ENCODE assay signal across 23 mouse cellular contexts in genomic region chr11:67002911-67003310, GRCm38 (mm10). TPM values are rescaled to one million over a fixed set of nuclear protein-coding genes. Genes with fewer than 3 reads are reported as not detected.
DNase-seq lines count a peak whose midpoint lies in the region; ATAC-seq and TF ChIP-seq lines count a peak whose summit lies in the region.
"Had no signal": no experiment of that assay in that cellular context is flagged by ENCODE, and none has a peak within 500 bp of the region (broad histone marks: within the 10 kb centered on the region; RNA-seq: fewer than 3 reads in every experiment).

No protein-coding gene starts in this region.

- WGBS in forebrain, embryonic 14.5 days: 33% methylated on average over 2 of the region's 2 CpGs
- 72% methylated on average over 2 of the region's 2 CpGs for WGBS in forebrain, embryonic 11.5 days

- DNase-seq in forebrain, embryonic 14.5 days (ENCODE audit: low spot score): peak; percentile 65
- no peak for DNase-seq in forebrain, embryonic 11.5 days (ENCODE audit: low spot score)
- DNase-seq in left cerebral cortex, postnatal 4 days: peak; percentile 70
- no peak for DNase-seq in left cerebral cortex, adult 11 months (ENCODE audit: low spot score)
- peak; percentile 75 for DNase-seq in MEL-GATA-1-ER (ENCODE audit: extremely low read depth, low read depth)
- DNase-seq in gastrocnemius, adult 2 months: no peak
- DNase-seq: adrenal gland, postnatal 10 days; cerebellum, adult 11-12 months; gastrocnemius, postnatal 14 days; heart, adult 2 months; kidney, adult 8-10 months had no signal

- H3K4me1 ChIP-seq in forebrain, embryonic 14.5 days (ENCODE audit: control insufficient read depth, insufficient read depth, low read length): peaks cover 20% of the 10 kb centered on the region
- peaks cover 12% of the 10 kb centered on the region; the same call in 1 of the 2 replicates for H3K4me1 ChIP-seq in forebrain, embryonic 11.5 days (replicated peaks; ENCODE audit: control insufficient read depth, insufficient read depth, low read length)

- ATAC-seq in forebrain, embryonic 14.5 days: no peak
- no peak for ATAC-seq in forebrain, embryonic 11.5 days (replicated peaks; ENCODE audit: low FRiP score)
- peak; percentile 68 for ATAC-seq in common myeloid progenitor, adult 5-6 weeks (replicated peaks; ENCODE audit: low read depth, poor library complexity, severe bottlenecking)
- ATAC-seq: inflammation-experienced regulatory T-cells, adult 6 months; intestine, postnatal 0 days had no signal

- H3K4me2 ChIP-seq in forebrain, embryonic 14.5 days (ENCODE audit: low read length): no peak overlapping the region
- no peak overlapping the region for H3K4me2 ChIP-seq in forebrain, embryonic 11.5 days (ENCODE audit: low read depth, low read length, severe bottlenecking)
- H3K4me2 ChIP-seq: embryonic facial prominence, embryonic 13.5 days; heart, embryonic 12.5 days; hindbrain, embryonic 14.5 days had no signal

- no peaks in the 10 kb centered on the region for H3K9me3 ChIP-seq in forebrain, embryonic 14.5 days (replicated peaks; ENCODE audit: control insufficient read depth, low read length)
- no peaks in the 10 kb centered on the region for H3K9me3 ChIP-seq in forebrain, embryonic 11.5 days (ENCODE audit: control insufficient read depth, low read length)
- H3K9me3 ChIP-seq: embryonic facial prominence, embryonic 13.5 days; heart, embryonic 12.5 days; hindbrain, embryonic 10.5 days had no signal

- no peaks in the 10 kb centered on the region for H3K36me3 ChIP-seq in forebrain, embryonic 14.5 days (ENCODE audit: control insufficient read depth, insufficient read depth, low read length)
- no peaks in the 10 kb centered on the region for H3K36me3 ChIP-seq in forebrain, embryonic 11.5 days (ENCODE audit: control insufficient read depth, insufficient read depth, low read length)
- H3K36me3 ChIP-seq: embryonic facial prominence, embryonic 13.5 days; heart, embryonic 12.5 days; hindbrain, embryonic 10.5 days had no signal

- H3K27ac ChIP-seq in forebrain, embryonic 14.5 days (ENCODE audit: low read depth, low read length): no peak overlapping the region
- H3K27ac ChIP-seq in forebrain, embryonic 11.5 days (ENCODE audit: low read depth, low read length): no peak overlapping the region
- H3K27ac ChIP-seq in gastrocnemius, adult 2 months: no peak overlapping the region
- H3K27ac ChIP-seq: embryonic facial prominence, embryonic 13.5 days; heart, adult 2 months; hindbrain, embryonic 14.5 days had no signal

- H3K4me3 ChIP-seq in forebrain, embryonic 14.5 days (ENCODE audit: low read depth, low read length): no peak overlapping the region
- H3K4me3 ChIP-seq in forebrain, embryonic 11.5 days (ENCODE audit: low read depth, low read length): no peak overlapping the region
- H3K4me3 ChIP-seq in gastrocnemius, adult 2 months: no peak overlapping the region
- H3K4me3 ChIP-seq: embryonic facial prominence, embryonic 13.5 days; heart, adult 2 months; heart, embryonic 12.5 days; hindbrain, embryonic 10.5 days had no signal

- intact Hi-C loops in left cerebral cortex, postnatal 4 days (cut with DNase I): no loop called here
- intact Hi-C loops in gastrocnemius, adult 2 months (cut with DNase I): no loop called here

- no peak for TF ChIP-seq CTCF in gastrocnemius, adult 2 months (IDR thresholded peaks at IDR 0.05)

- H3K9ac ChIP-seq in forebrain, embryonic 14.5 days (ENCODE audit: low read length): no peak overlapping the region
- no peak overlapping the region for H3K9ac ChIP-seq in forebrain, embryonic 11.5 days (ENCODE audit: low read length)
- H3K9ac ChIP-seq: embryonic facial prominence, embryonic 13.5 days; heart, embryonic 12.5 days; hindbrain, embryonic 14.5 days had no signal

- H3K27me3 ChIP-seq in forebrain, embryonic 14.5 days (replicated peaks; ENCODE audit: control insufficient read depth, insufficient read depth, low read length): no peaks in the 10 kb centered on the region
- no peaks in the 10 kb centered on the region for H3K27me3 ChIP-seq in forebrain, embryonic 11.5 days (ENCODE audit: control insufficient read depth, insufficient read depth, low read length)
- H3K27me3 ChIP-seq: embryonic facial prominence, embryonic 13.5 days; heart, embryonic 12.5 days had no signal

RNA-seq across cellular contexts. Expression of gene Tmem220, which starts 22.0 kb away (rescaled TPM):
- polyA plus RNA-seq in forebrain, embryonic 14.5 days (2014; fragmentation: Nextera tagmentation; extraction: Ambion mirVana): 0.36 and 0.62 TPM in 2 replicates
- polyA plus RNA-seq in forebrain, embryonic 11.5 days (2014; fragmentation: Nextera tagmentation; extraction: Ambion mirVana): 0.49 and 1.3 TPM in 2 replicates
- under 1 TPM; 0.52 to 0.74 TPM for total RNA-seq in left cerebral cortex, postnatal 4 days (2021)
- total RNA-seq in common myeloid progenitor, adult 5-6 weeks (2017): 2.3 TPM in 1 of 2 replicates, not detected in the other
- 1 to 10 TPM in 1 of 2 experiments, under 1 TPM in 1; 0.66 to 1.3 TPM for total RNA-seq in gastrocnemius, adult 2 months (2021)

RNA-seq across cellular contexts. Expression of gene Tmem238l, which starts 46.5 kb away (rescaled TPM):
- polyA plus RNA-seq in forebrain, embryonic 14.5 days (2014; fragmentation: Nextera tagmentation; extraction: Ambion mirVana): not detected in 2 replicates
- polyA plus RNA-seq in forebrain, embryonic 11.5 days (2014; fragmentation: Nextera tagmentation; extraction: Ambion mirVana): not detected in 2 replicates
- not detected for total RNA-seq in left cerebral cortex, postnatal 4 days (2021)
- total RNA-seq in common myeloid progenitor, adult 5-6 weeks (2017): not detected in 2 replicates
- total RNA-seq in gastrocnemius, adult 2 months (2021): not detected
- total RNA-seq: adrenal gland, postnatal 10 days; adrenal gland, postnatal 4 days; ES-E14; gastrocnemius, postnatal 14 days; heart, adult 2 months; heart, postnatal 25 days had no signal
- polyA plus RNA-seq: embryonic facial prominence, embryonic 13.5 days; frontal cortex, adult 2 months; heart, adult 2 months; heart, embryonic 12.5 days; heart, embryonic 16.5 days; hindbrain, embryonic 10.5 days; hindbrain, embryonic 14.5 days; inflammation-experienced regulatory T-cells, adult 6 months had no signal

RNA-seq across cellular contexts. Expression of gene Adprm, which starts 49.5 kb away (rescaled TPM):
- 35.4 and 38.8 TPM in 2 replicates for polyA plus RNA-seq in forebrain, embryonic 14.5 days (2014; fragmentation: Nextera tagmentation; extraction: Ambion mirVana)
- polyA plus RNA-seq in forebrain, embryonic 11.5 days (2014; fragmentation: Nextera tagmentation; extraction: Ambion mirVana): 30.7 and 31.9 TPM in 2 replicates
- total RNA-seq in left cerebral cortex, postnatal 4 days (2021): 10 to 100 TPM; 24.1 to 26.2 TPM
- 13.6 and 15.1 TPM in 2 replicates for total RNA-seq in common myeloid progenitor, adult 5-6 weeks (2017)
- 1 to 10 TPM; 6.8 to 9.9 TPM for total RNA-seq in gastrocnemius, adult 2 months (2021)

RNA-seq across cellular contexts. Expression of gene Sco1, which starts 49.6 kb away (rescaled TPM):
- polyA plus RNA-seq in forebrain, embryonic 14.5 days (2014; fragmentation: Nextera tagmentation; extraction: Ambion mirVana): 9.3 and 10.3 TPM in 2 replicates
- 19.7 and 21.9 TPM in 2 replicates for polyA plus RNA-seq in forebrain, embryonic 11.5 days (2014; fragmentation: Nextera tagmentation; extraction: Ambion mirVana)
- 10 to 100 TPM in 1 of 2 experiments, 1 to 10 TPM in 1; 9.9 to 12.0 TPM for total RNA-seq in left cerebral cortex, postnatal 4 days (2021)
- total RNA-seq in common myeloid progenitor, adult 5-6 weeks (2017): 24.5 and 25.7 TPM in 2 replicates
- 10 to 100 TPM in 1 of 2 experiments, 1 to 10 TPM in 1; 5.6 to 10.3 TPM for total RNA-seq in gastrocnemius, adult 2 months (2021)

Comparison
In these comparisons a context has a peak if more than half of its experiments do, and no peak if none do; other contexts are left out.
1. DNase-seq: peak in forebrain, embryonic 14.5 days (single experiment), left cerebral cortex, postnatal 4 days (single experiment) and MEL-GATA-1-ER (single experiment); none in forebrain, embryonic 11.5 days (single experiment), left cerebral cortex, adult 11 months (single experiment) and gastrocnemius, adult 2 months (single experiment).